Mouse (Mus musculus) stomach, embryonic 14.5 days (tissue): Measurements from ENCODE around the gene St6gal1. TPM values are rescaled to one million over a fixed set of nuclear protein-coding genes. Genes with fewer than 3 reads are reported as not detected.
A peak's percentile ranks its signal among the peaks of the same experiment; 100 is the strongest.

Experiments
- ATAC-seq: fragments of 200-750 bp; cut with Nextera tagmentation; 2 replicates; pipeline ENCODE4 v1.8.0; 2017; ENCODE audit warnings: low read depth, moderate TSS enrichment; ENCODE audit not compliant: insufficient number of reproducible peaks, insufficient read depth, low FRiP score
- H3K27ac ChIP-seq: fragments of 300-500 bp; sonication (generic); 2 replicates; pipeline ENCODE4 v1.5.1; 2014; ENCODE audit warnings: mild to moderate bottlenecking, low read length, moderate library complexity, mixed read lengths
- H3K27me3 ChIP-seq: fragments of 300-500 bp; sonication (generic); 2 replicates; pipeline ENCODE4 v1.6.1; 2014; ENCODE audit warnings: low read length, control low read depth, mixed read lengths; ENCODE audit not compliant: control insufficient read depth, insufficient read depth
- H3K36me3 ChIP-seq: fragments of 300-500 bp; sonication (generic); 2 replicates; pipeline ENCODE4 v1.6.1; 2014; ENCODE audit warnings: mild to moderate bottlenecking, control low read depth, low read length, moderate library complexity, mixed read lengths; ENCODE audit not compliant: control insufficient read depth, insufficient read depth
- H3K4me1 ChIP-seq: fragments of 300-500 bp; sonication (generic); 2 replicates; pipeline ENCODE4 v1.6.1; 2014; ENCODE audit warnings: low read length, control low read depth, mixed read lengths; ENCODE audit not compliant: control insufficient read depth, insufficient read depth
- H3K4me2 ChIP-seq: fragments of 300-500 bp; sonication (generic); replicated peaks from 2 replicates; pipeline ENCODE4 v1.6.1; 2014; ENCODE audit warnings: low read depth, low read length, control low read depth
- H3K4me3 ChIP-seq: fragments of 300-500 bp; sonication (generic); 2 replicates; pipeline ENCODE4 v1.5.1; 2014; ENCODE audit warnings: low read depth, low read length, control low read depth
- H3K9ac ChIP-seq: fragments of 300-500 bp; sonication (generic); replicated peaks from 2 replicates; pipeline ENCODE4 v1.6.1; 2014; ENCODE audit warnings: low read depth, mild to moderate bottlenecking, control low read depth, low read length, moderate library complexity, mixed read lengths
- H3K9me3 ChIP-seq: fragments of 300-500 bp; sonication (generic); 2 replicates; pipeline ENCODE4 v1.6.1; 2016; ENCODE audit warnings: low read depth, low read length, control low read depth; ENCODE audit not compliant: control insufficient read depth
- WGBS: fragments of 180-500 bp; shearing (Covaris S2); extraction: QIAGEN DNeasy Blood & Tissue Kit; methylation state at CpG from one replicate; pipeline ENCODE4 v1.1.7; 2014; 5-methylcytosine and 5-hydroxymethylcytosine counted together
- polyA plus RNA-seq: library from polyadenylated mRNA; unstranded; fragments of >200 nt; fragmentation: Nextera tagmentation; extraction: Ambion mirVana; gene quantifications from 2 replicates; pipeline ENCODE4 v1.2.1, GENCODE M21; 2014

Gene St6gal1
- polyA plus RNA-seq, 1 experiment from 2014 or later: 25.7 TPM

GRCm38 (mm10) chr16:23350802-23351201, 126.3 kb downstream of the St6gal1 start:
- Histone ChIP-seq H3K4me2 (no peak overlapping the region), H3K9me3 (no peaks in the 10 kb centered on the region), H3K4me1 (no peaks in the 10 kb centered on the region), H3K9ac (no peak overlapping the region), H3K4me3 (no peak overlapping the region), H3K36me3 (no peaks in the 10 kb centered on the region), H3K27me3 (no peaks in the 10 kb centered on the region), H3K27ac (no peak overlapping the region)
- 0 out of 2 replicates have a peak, but pooled peaks have one; percentile 23 for ATAC-seq
- 29% methylated on average over 2 of the region's 2 CpGs for WGBS

- Histone ChIP-seq H3K27ac (no peak overlapping the region), H3K9me3 (no peaks in the 10 kb centered on the region), H3K4me1 (no peaks in the 10 kb centered on the region), H3K27me3 (no peaks in the 10 kb centered on the region), H3K36me3 (0 out of 2 replicates have a peak, but pooled peaks cover 7% of the 10 kb centered on the region), H3K4me3 (no peak overlapping the region), H3K9ac (no peak overlapping the region), H3K4me2 (no peak overlapping the region)
- 89% methylated on average over 4 of the region's 4 CpGs for WGBS
- no peak for ATAC-seq
Observed at GRCm38 (mm10) chr16:23361031-23361430, 136.5 kb downstream of the St6gal1 start.

GRCm38 (mm10) chr16:23361434-23361970, 137.0 kb downstream of the St6gal1 start:
- H3K9me3 ChIP-seq: no peaks in the 10 kb centered on the region
- 0 out of 2 replicates have a peak, but pooled peaks cover 5% of the 10 kb centered on the region for H3K36me3 ChIP-seq
- no peak overlapping the region for H3K27ac ChIP-seq
- H3K27me3 ChIP-seq: no peaks in the 10 kb centered on the region
- WGBS: 82% methylated on average over 3 of the region's 3 CpGs
- no peaks in the 10 kb centered on the region for H3K4me1 ChIP-seq
- no peak for ATAC-seq
- H3K9ac ChIP-seq: no peak overlapping the region
- no peak overlapping the region for H3K4me3 ChIP-seq
- no peak overlapping the region for H3K4me2 ChIP-seq

GRCm38 (mm10) chr16:23364328-23364990, 139.9 kb downstream of the St6gal1 start:
- no peak overlapping the region for H3K4me2 ChIP-seq
- no peaks in the 10 kb centered on the region for H3K4me1 ChIP-seq
- H3K4me3 ChIP-seq: no peak overlapping the region
- no peak overlapping the region for H3K9ac ChIP-seq
- H3K36me3 ChIP-seq: no peaks in the 10 kb centered on the region
- 73% methylated on average over 2 of the region's 2 CpGs for WGBS
- no peaks in the 10 kb centered on the region for H3K27me3 ChIP-seq
- no peak for ATAC-seq
- H3K9me3 ChIP-seq: no peaks in the 10 kb centered on the region
- H3K27ac ChIP-seq: no peak overlapping the region

GRCm38 (mm10) chr16:23369124-23369523, 144.6 kb downstream of the St6gal1 start:
- no peaks in the 10 kb centered on the region for H3K36me3 ChIP-seq
- no peak overlapping the region for H3K4me2 ChIP-seq
- 62% methylated on average over 3 of the region's 3 CpGs for WGBS
- ATAC-seq: no peak
- H3K27ac ChIP-seq: no peak overlapping the region
- no peaks in the 10 kb centered on the region for H3K4me1 ChIP-seq
- H3K9me3 ChIP-seq: no peaks in the 10 kb centered on the region
- no peaks in the 10 kb centered on the region for H3K27me3 ChIP-seq
- no peak overlapping the region for H3K4me3 ChIP-seq
- H3K9ac ChIP-seq: no peak overlapping the region

- Histone ChIP-seq H3K27me3 (no peaks in the 10 kb centered on the region), H3K4me3 (no peak overlapping the region), H3K4me1 (no peaks in the 10 kb centered on the region), H3K36me3 (no peaks in the 10 kb centered on the region), H3K9me3 (no peaks in the 10 kb centered on the region), H3K9ac (no peak overlapping the region), H3K4me2 (no peak overlapping the region), H3K27ac (no peak overlapping the region)
- ATAC-seq: no peak
- 83% methylated on average over 7 of the region's 7 CpGs for WGBS
Observed at GRCm38 (mm10) chr16:23370724-23371123, 146.2 kb downstream of the St6gal1 start.

- Histone ChIP-seq H3K36me3 (no peaks in the 10 kb centered on the region), H3K27me3 (no peaks in the 10 kb centered on the region), H3K9me3 (no peaks in the 10 kb centered on the region), H3K4me3 (no peak overlapping the region), H3K9ac (no peak overlapping the region), H3K27ac (no peak overlapping the region), H3K4me1 (no peaks in the 10 kb centered on the region), H3K4me2 (no peak overlapping the region)
- ATAC-seq: no peak
- WGBS: 72% methylated on average over 2 of the region's 2 CpGs
Observed at GRCm38 (mm10) chr16:23372340-23372739, 147.8 kb downstream of the St6gal1 start.

- H3K27ac ChIP-seq: no peak overlapping the region
- H3K4me3 ChIP-seq: no peak overlapping the region
- H3K27me3 ChIP-seq: no peaks in the 10 kb centered on the region
- no peak overlapping the region for H3K4me2 ChIP-seq
- H3K9me3 ChIP-seq: no peaks in the 10 kb centered on the region
- ATAC-seq: no peak
- no peaks in the 10 kb centered on the region for H3K36me3 ChIP-seq
- no peak overlapping the region for H3K9ac ChIP-seq
- no peaks in the 10 kb centered on the region for H3K4me1 ChIP-seq
- 94% methylated on average over 4 of the region's 4 CpGs for WGBS
Observed at GRCm38 (mm10) chr16:23374068-23374467, 149.5 kb downstream of the St6gal1 start.

GRCm38 (mm10) chr16:23374938-23375337, 150.4 kb downstream of the St6gal1 start:
- H3K27me3 ChIP-seq: no peaks in the 10 kb centered on the region
- H3K27ac ChIP-seq: no peak overlapping the region
- H3K9me3 ChIP-seq: no peaks in the 10 kb centered on the region
- no peak overlapping the region for H3K9ac ChIP-seq
- 59% methylated on average over 5 of the region's 5 CpGs for WGBS
- H3K36me3 ChIP-seq: no peaks in the 10 kb centered on the region
- H3K4me3 ChIP-seq: no peak overlapping the region
- ATAC-seq: no peak
- H3K4me1 ChIP-seq: no peaks in the 10 kb centered on the region
- H3K4me2 ChIP-seq: no peak overlapping the region
